Mouse (Mus musculus) hindlimb bud, embryonic 11.5 days (tissue): Measurements from ENCODE around the gene Bcar1.

Experiments used
- DNase-seq: peaks from one replicate; pipeline ENCODE4 v3.0.0-alpha.2; 2012; ENCODE audit warnings: low read depth, low spot score; ENCODE audit errors: extremely low spot score

The Bcar1 gene

GRCm38 (mm10) chr8:111743792-111744696 is at the start of gene Bcar1:
TSS of gene Bcar1 (minus strand) at chr8:111743809.
- DNase-seq = no peak

GRCm38 (mm10) chr8:111789639-111790038 is 46.0 kb upstream of the Bcar1 start:
- DNase-seq = no peak

GRCm38 (mm10) chr8:111789200-111789599 is 45.6 kb upstream of the Bcar1 start:
- no peak for DNase-seq

GRCm38 (mm10) chr8:111788497-111788896 is 44.9 kb upstream of the Bcar1 start:
- DNase-seq = no peak

DNA sequence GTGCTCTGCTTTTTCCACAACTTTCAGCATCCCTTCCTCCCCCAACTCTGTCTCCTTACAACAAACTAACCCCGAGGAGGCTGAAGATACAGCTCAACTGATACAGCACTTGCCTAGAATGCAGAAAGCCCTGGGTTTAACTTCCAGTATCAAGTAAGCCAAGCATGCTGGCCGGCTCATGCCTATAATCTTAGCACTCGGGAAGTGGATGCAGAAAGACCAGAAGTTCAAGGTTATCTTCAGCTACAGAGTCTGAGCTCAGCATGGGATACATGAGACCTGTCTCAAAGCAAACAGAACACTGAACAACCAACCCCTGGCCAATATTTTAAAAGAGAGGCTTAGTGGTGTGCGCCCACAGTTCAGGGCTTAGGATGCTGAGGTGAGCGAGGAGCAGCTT is 44.5 kb upstream of the Bcar1 start:
- no peak for DNase-seq

DNA sequence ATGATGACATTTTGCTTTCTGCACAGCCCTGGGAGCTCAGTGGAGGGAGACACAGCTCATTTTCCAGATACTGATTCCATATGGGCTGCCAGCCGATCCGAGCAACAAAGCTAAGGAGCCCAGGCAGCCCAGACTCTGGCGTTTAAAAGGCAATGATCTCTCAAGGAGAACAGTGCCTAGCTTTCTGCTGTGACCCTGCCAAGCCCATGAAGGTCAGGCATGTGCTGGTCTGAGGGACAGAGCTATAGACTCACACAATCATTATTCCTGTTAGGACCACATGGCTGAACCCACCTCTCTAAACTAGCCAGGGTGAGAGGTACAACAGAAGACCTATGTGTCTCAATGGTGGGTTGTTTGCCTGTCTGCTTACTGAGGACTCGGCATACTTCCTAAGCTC is 44.1 kb upstream of the Bcar1 start:
- no peak for DNase-seq

GRCm38 (mm10) chr8:111786701-111787588 is 43.3 kb upstream of the Bcar1 start:
- DNase-seq = no peak

DNA sequence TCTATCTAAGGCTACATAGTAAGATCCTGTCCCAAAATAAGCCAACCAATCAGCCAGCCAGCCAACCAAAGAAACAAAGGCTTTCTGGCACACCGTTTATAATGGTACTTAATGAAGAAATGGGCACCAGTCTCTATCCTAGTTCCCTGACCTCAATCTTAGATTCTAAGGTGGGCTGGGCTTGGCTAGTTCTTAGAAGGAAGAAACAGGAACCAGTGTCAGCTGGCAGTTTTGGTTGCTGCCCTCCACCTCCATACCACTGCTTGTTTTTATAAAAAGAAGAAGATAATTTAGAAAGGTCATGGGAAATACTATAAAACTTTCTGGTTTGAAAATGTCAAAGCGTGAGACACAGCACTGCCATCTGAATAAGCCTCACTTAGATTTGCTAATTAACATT is 42.5 kb upstream of the Bcar1 start:
- DNase-seq = no peak

GRCm38 (mm10) chr8:111782671-111783394 is 39.2 kb upstream of the Bcar1 start:
- no peak for DNase-seq

- no peak for DNase-seq
Observed at GRCm38 (mm10) chr8:111782161-111782560, 38.6 kb upstream of the Bcar1 start.

GRCm38 (mm10) chr8:111780697-111781424 is 37.3 kb upstream of the Bcar1 start:
- no peak for DNase-seq

DNA sequence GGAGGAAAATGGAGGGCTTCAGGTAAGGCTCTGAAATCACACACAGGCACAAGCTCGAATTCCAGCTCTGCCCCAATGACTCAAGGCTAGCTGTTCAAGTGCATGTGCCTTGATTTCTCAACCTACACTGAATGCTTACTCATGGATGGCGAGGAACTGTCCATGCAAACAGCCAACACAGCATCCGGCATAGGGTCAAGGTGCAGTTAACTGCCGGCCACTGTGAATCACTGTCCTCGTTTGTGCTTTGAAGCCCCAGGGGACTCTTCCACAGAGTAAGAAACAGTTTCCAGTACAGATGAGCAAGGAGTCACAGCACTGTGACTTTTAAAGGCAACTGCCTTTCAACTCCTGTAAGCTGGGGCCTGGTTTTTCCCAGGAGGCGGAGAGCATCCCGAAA is 36.1 kb upstream of the Bcar1 start:
- no peak for DNase-seq

DNA sequence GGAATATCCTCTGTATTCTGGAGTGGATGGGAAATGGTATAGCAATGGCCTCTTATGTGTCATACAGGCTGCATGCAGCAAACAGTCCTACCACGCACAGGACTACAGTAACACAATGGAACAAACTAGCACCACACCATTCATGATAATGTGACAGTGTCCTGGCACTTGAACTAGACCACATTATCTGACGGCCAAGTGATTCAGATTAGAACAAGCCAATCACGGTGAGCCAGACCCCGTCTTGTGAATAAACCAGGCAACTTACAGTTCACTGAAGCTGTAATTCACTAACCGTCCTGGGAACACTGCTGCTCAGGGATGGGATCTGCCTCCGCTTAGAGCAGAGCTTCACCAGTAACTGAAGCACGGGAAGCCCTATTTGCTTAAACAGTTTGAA is 35.2 kb upstream of the Bcar1 start:
- DNase-seq = no peak

- DNase-seq = no peak
Observed at GRCm38 (mm10) chr8:111776492-111776891, 32.9 kb upstream of the Bcar1 start.

GRCm38 (mm10) chr8:111775766-111776165 is 32.2 kb upstream of the Bcar1 start:
- no peak for DNase-seq

GRCm38 (mm10) chr8:111773476-111773875 is 29.9 kb upstream of the Bcar1 start:
- no peak for DNase-seq

DNA sequence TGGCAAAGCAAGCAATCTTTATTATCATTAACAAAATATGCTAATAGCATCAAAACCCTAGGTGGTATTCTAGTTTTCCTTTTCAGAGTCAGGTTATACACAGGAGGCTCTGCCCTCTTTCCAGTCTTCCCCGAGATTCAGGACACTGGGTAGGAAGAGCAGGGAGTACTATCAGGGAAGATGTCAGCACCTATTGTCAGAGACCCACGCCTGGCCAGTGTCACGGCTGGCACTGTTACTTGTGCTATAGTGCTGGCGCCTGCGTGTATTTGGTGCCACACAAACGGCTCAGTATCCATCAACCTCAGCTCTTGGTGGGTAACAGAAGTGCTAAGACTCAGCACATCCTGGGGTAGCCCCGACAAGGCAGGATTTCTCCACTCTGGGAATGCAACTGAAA is 29.4 kb upstream of the Bcar1 start:
- no peak for DNase-seq

- no peak for DNase-seq
Observed at GRCm38 (mm10) chr8:111772083-111772482, 28.5 kb upstream of the Bcar1 start.

DNA sequence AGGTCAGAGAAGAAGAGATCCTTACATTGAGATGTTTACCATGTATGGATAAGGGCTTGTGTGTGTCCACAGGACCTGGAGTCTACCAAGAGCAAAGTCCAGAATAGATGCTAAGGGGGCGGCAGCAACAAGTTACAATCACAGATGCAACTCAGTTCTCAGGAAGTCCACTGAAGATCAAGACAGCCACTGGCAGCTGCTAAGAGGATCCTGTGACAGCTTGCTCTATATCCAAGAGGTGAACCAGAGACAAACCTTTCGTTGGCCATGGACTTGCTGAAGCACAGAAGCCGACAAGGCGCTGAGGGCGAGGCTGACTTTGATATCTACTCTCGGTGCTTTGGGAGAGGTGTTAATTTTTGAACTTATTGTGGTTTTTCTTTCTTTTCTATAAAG is 28.0 kb upstream of the Bcar1 start:
- no peak for DNase-seq

DNA sequence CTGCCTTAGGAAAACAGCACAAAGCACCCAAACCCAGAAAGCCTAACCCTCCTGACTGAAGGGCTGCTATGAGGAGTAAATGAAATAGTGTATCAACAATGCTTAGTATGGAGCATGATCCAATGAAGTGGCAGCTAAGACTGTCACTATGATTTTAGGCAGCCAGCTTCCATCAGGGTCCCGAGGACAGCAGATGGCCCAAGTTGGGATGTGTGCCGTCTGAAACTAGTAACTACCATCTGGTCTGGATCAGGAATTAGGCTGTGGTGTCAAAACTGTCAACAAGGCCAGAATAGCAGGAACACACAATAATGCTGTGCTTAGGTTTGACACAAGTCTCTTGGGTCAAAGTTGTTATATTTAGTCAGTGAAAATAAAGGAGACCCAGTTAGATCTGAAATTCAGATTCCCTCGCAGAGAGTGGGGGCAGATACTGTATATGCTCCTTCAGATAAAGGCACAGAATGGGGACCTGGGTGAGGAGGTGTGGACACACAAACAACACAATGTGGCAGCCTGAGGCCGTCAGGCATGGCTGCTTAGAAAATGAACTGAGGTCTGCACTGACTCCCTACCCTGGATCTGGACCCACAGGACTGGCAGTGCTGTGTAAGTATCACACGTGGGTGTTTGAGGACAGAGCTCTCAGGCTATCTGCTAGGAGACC is 27.5 kb upstream of the Bcar1 start:
- DNase-seq = no peak
